Comparison of ENCODE assay signal across 8 mouse cellular contexts in genomic region chr17:31223835-31224234, GRCm38 (mm10). TPM values are rescaled to one million over a fixed set of nuclear protein-coding genes. Genes with fewer than 3 reads are reported as not detected.
DNase-seq lines count a peak whose midpoint lies in the region; ATAC-seq lines count a peak whose summit lies in the region.
"Had no signal": no experiment of that assay in that cellular context is flagged by ENCODE, and none has a peak within 500 bp of the region (broad histone marks: within the 10 kb centered on the region; RNA-seq: fewer than 3 reads in every experiment).

No protein-coding gene starts in this region.

- DNase-seq in spleen, adult 18-20 months: peak; percentile 31 to 32
- no peak for DNase-seq in spleen, postnatal 14 days (ENCODE audit: low spot score in 2 of 2)
- DNase-seq in liver: peak; percentile 23
- DNase-seq in c-Kit-positive CD71-positive TER-119-positive erythroid progenitor cells, embryonic 14.5 days (ENCODE audit: low spot score): no peak
- DNase-seq in urinary bladder, postnatal 4 days (ENCODE audit: low spot score in 2 of 2): no peak
- DNase-seq in layer of hippocampus, postnatal 14 days (ENCODE audit: low spot score in 2 of 2): no peak

- peak; percentile 58 for ATAC-seq in monocyte, adult 5-6 weeks (replicated peaks; ENCODE audit: insufficient number of reproducible peaks, low FRiP score, low TSS enrichment, poor library complexity, severe bottlenecking)

RNA-seq across cellular contexts. Expression of gene Ubash3a, which starts 16.2 kb away (rescaled TPM):
- total RNA-seq in monocyte, adult 5-6 weeks (2017): 6.3 to 14.3 TPM (median 9.2 TPM) in 3 replicates
- total RNA-seq in layer of hippocampus, postnatal 14 days (2021): under 1 TPM; 0.48 to 0.86 TPM

RNA-seq across cellular contexts. Expression of gene Tmprss3, which starts 25.1 kb away (rescaled TPM):
- 0.39 TPM in 1 of 3 replicates, not detected in the others for total RNA-seq in monocyte, adult 5-6 weeks (2017)
- under 1 TPM in 1 of 2 experiments, not detected in 1; 0.12 TPM for total RNA-seq in layer of hippocampus, postnatal 14 days (2021)
- total RNA-seq: gastrocnemius, postnatal 4 days had no signal

RNA-seq across cellular contexts. Expression of gene Rsph1, which starts 53.3 kb away (rescaled TPM):
- total RNA-seq in monocyte, adult 5-6 weeks (2017): 1.2 TPM in 1 of 3 replicates, not detected in the others
- 10 to 100 TPM; 13.5 to 20.8 TPM for total RNA-seq in layer of hippocampus, postnatal 14 days (2021)

RNA-seq across cellular contexts. Expression of gene Tff1, which starts 58.8 kb away (rescaled TPM):
- not detected in 3 replicates for total RNA-seq in monocyte, adult 5-6 weeks (2017)
- total RNA-seq in layer of hippocampus, postnatal 14 days (2021): not detected
- total RNA-seq: gastrocnemius, postnatal 4 days had no signal

Comparison
In these comparisons a context has a peak if more than half of its experiments do, and no peak if none do; other contexts are left out.
1. DNase-seq: peak in spleen, adult 18-20 months (2 of 2) and liver (single experiment); none in spleen, postnatal 14 days (0 of 2), c-Kit-positive CD71-positive TER-119-positive erythroid progenitor cells, embryonic 14.5 days (single experiment), urinary bladder, postnatal 4 days (0 of 2) and layer of hippocampus, postnatal 14 days (0 of 2).